Mouse (Mus musculus) liver, embryonic 14.5 days (tissue): ENCODE results near the gene Gm19668.

Experiments
- CTCF ChIP-seq: IDR thresholded peaks from 2 replicates; pipeline ENCODE4 v1.5.1; 2016; ENCODE audit warnings: antibody characterized with exemption, low read depth, control low read depth
- EP300 ChIP-seq: IDR thresholded peaks from 2 replicates; pipeline ENCODE4 v1.6.1; 2016; ENCODE audit warnings: antibody characterized with exemption, low read depth

GRCm38 (mm10) chr10:77819203-77819602 lies 20.3 kb upstream of the Gm19668 start:
- TF ChIP-seq CTCF (no peak), EP300 (no peak)
